Mouse (Mus musculus) left cerebral cortex, adult 2 months (tissue): ENCODE results near the gene 1700001J03Rik. TPM values are rescaled to one million over a fixed set of nuclear protein-coding genes. Genes with fewer than 3 reads are reported as not detected.

Source experiments
- DNase-seq, 2 experiments: peaks; one replicate each; pipeline ENCODE4 v3.0.0; 2021 to 2022; ENCODE audit warnings: low spot score in 2 of 2, mixed read lengths in 1 of 2; ENCODE audit errors: extremely low spot score in 1 of 2
- H3K27ac ChIP-seq: fragments of 200-600 bp; 2 replicates; pipeline ENCODE4 v1.8.1; 2022
- H3K4me3 ChIP-seq: fragments of 200-600 bp; 2 replicates; pipeline ENCODE4 v1.8.1; 2022
- CTCF ChIP-seq: fragments of 200-600 bp; IDR thresholded peaks from 2 replicates; pipeline ENCODE4 v1.8.1; 2022; ENCODE audit warnings: antibody characterized with exemption, mild to moderate bottlenecking, moderate library complexity
- intact Hi-C: fragments of 180-260 bp; cut with DNase I; formaldehyde crosslinking; loops from one replicate; pipeline ENCODE4 v1.15.1; 2025
- total RNA-seq, 2 experiments: library from RNA; stranded (reverse); gene quantifications; 2 replicates each; pipeline ENCODE4 v1.2.3; 2021

1700001J03Rik gene
- total RNA-seq, 2 experiments from 2014 or later: 1.2 to 1.7 TPM

GRCm38 (mm10) chr5:146220879-146221714 lies 36.0 kb upstream of the 1700001J03Rik start, which contains the start of gene Rnf6:
Gene Rnf6, minus strand, starts transcription at chr5:146221555.
- DNase-seq: peak; percentile 87 to 93
- H3K27ac ChIP-seq: peak within 1 kb of the TSS; percentile 90
- peak; percentile 28 for TF ChIP-seq CTCF
- H3K4me3 ChIP-seq: peak within 1 kb of the TSS; percentile 90
- intact Hi-C loops: loop anchor here (1.0 kb wide), 1 partner anchor 9 kb away; no protein-coding TSS in a partner anchor

GRCm38 (mm10) chr5:146220501-146220878 lies 35.4 kb upstream of the 1700001J03Rik start:
- intact Hi-C loops: no loop called here
- Histone ChIP-seq H3K27ac (no peak overlapping the region; the same call in 1 of the 2 replicates), H3K4me3 (peak overlapping the region; percentile 90)
- TF ChIP-seq CTCF: no peak
- no peak for DNase-seq

GRCm38 (mm10) chr5:146205537-146205936 lies 20.4 kb upstream of the 1700001J03Rik start:
- no peak for TF ChIP-seq CTCF
- no peak overlapping the region for H3K4me3 ChIP-seq

GRCm38 (mm10) chr5:146203921-146204320 lies 18.8 kb upstream of the 1700001J03Rik start:
- H3K4me3 ChIP-seq: no peak overlapping the region
- intact Hi-C loops: no loop called here
- TF ChIP-seq CTCF: no peak; the same call in 1 of the 2 replicates
- H3K27ac ChIP-seq: no peak overlapping the region
- DNase-seq: no peak

More at GRCm38 (mm10) chr5:146205537-146205936, 20.4 kb upstream of the 1700001J03Rik start:
- no peak overlapping the region for H3K27ac ChIP-seq
- DNase-seq: no peak
- intact Hi-C loops: no loop called here

- DNase-seq: no peak
- TF ChIP-seq CTCF: peak; percentile 21
- H3K4me3 ChIP-seq: no peak overlapping the region
- intact Hi-C loops: no loop called here
- no peak overlapping the region for H3K27ac ChIP-seq
Observed at GRCm38 (mm10) chr5:146200580-146200979, 15.5 kb upstream of the 1700001J03Rik start.

- DNase-seq: no peak
- TF ChIP-seq CTCF: no peak; the same call in 1 of the 2 replicates
- intact Hi-C loops: loop anchor here (10.0 kb wide), 2 partner anchors 275 to 1695 kb away; partner anchors contain the start of gene Slc46a3
- no peak overlapping the region for H3K4me3 ChIP-seq
- no peak overlapping the region for H3K27ac ChIP-seq
Observed at GRCm38 (mm10) chr5:146199540-146199939, 14.4 kb upstream of the 1700001J03Rik start.

GRCm38 (mm10) chr5:146199073-146199472 lies 14.0 kb upstream of the 1700001J03Rik start:
- no peak overlapping the region for H3K4me3 ChIP-seq
- H3K27ac ChIP-seq: no peak overlapping the region
- TF ChIP-seq CTCF: no peak
- DNase-seq: no peak
- intact Hi-C loops: loop anchor here (10.0 kb wide), 2 partner anchors 276 to 1696 kb away; partner anchors contain the start of gene Slc46a3

- intact Hi-C loops: loop anchor here (10.0 kb wide), 2 partner anchors 281 to 1701 kb away; partner anchors contain the start of gene Slc46a3
- no peak for TF ChIP-seq CTCF
Observed at GRCm38 (mm10) chr5:146193360-146193759, 8.3 kb upstream of the 1700001J03Rik start.

GRCm38 (mm10) chr5:146190501-146191269 lies 5.6 kb upstream of the 1700001J03Rik start:
- Histone ChIP-seq H3K27ac (no peak overlapping the region), H3K4me3 (no peak overlapping the region)
- DNase-seq: no peak
- no peak for TF ChIP-seq CTCF
- intact Hi-C loops: loop anchor here (10.0 kb wide), 2 partner anchors 284 to 1704 kb away; partner anchors contain the start of gene Slc46a3

More at GRCm38 (mm10) chr5:146193360-146193759, 8.3 kb upstream of the 1700001J03Rik start:
- no peak for DNase-seq
- Histone ChIP-seq H3K4me3 (no peak overlapping the region), H3K27ac (no peak overlapping the region)

GRCm38 (mm10) chr5:146190093-146190492 lies 5.0 kb upstream of the 1700001J03Rik start:
- no peak overlapping the region for H3K27ac ChIP-seq
- TF ChIP-seq CTCF: no peak
- DNase-seq: no peak

GRCm38 (mm10) chr5:146188712-146189111 lies 3.6 kb upstream of the 1700001J03Rik start:
- Histone ChIP-seq H3K27ac (no peak overlapping the region), H3K4me3 (no peak overlapping the region)
- intact Hi-C loops: no loop called here
- TF ChIP-seq CTCF: no peak
- DNase-seq: no peak

More at GRCm38 (mm10) chr5:146190093-146190492, 5.0 kb upstream of the 1700001J03Rik start:
- H3K4me3 ChIP-seq: no peak overlapping the region
- intact Hi-C loops: loop anchor here (10.0 kb wide), 2 partner anchors 285 to 1705 kb away; partner anchors contain the start of gene Slc46a3

GRCm38 (mm10) chr5:146188144-146188543 lies 3.0 kb upstream of the 1700001J03Rik start:
- no peak overlapping the region for H3K27ac ChIP-seq
- H3K4me3 ChIP-seq: no peak overlapping the region
- no peak for DNase-seq
- intact Hi-C loops: no loop called here
- no peak; the same call in 1 of the 2 replicates for TF ChIP-seq CTCF
